26 mouse cellular contexts compared by ENCODE assay signal in genomic region chr3:107437666-107438065, GRCm38 (mm10). TPM values are rescaled to one million over a fixed set of nuclear protein-coding genes. Genes with fewer than 3 reads are reported as not detected.
DNase-seq lines count a peak whose midpoint lies in the region.
"Had no signal": no experiment of that assay in that cellular context is flagged by ENCODE, and none has a peak within 500 bp of the region (broad histone marks: within the 10 kb centered on the region; RNA-seq: fewer than 3 reads in every experiment).

No protein-coding gene starts in this region.

- no peaks in the 10 kb centered on the region for H3K9me3 ChIP-seq in limb, embryonic 10.5 days (replicated peaks)
- H3K9me3 ChIP-seq: embryonic facial prominence, embryonic 12.5 days; embryonic facial prominence, embryonic 15.5 days; forebrain, embryonic 12.5 days; forebrain, embryonic 15.5 days; heart, embryonic 15.5 days; hindbrain, embryonic 10.5 days had no signal

- H3K27me3 ChIP-seq in limb, embryonic 10.5 days (ENCODE audit: low read depth, poor library complexity, severe bottlenecking), result 0 out of 2 replicates have a peak, but pooled peaks cover 3% of the 10 kb centered on the region
- H3K27me3 ChIP-seq: embryonic facial prominence, embryonic 12.5 days; embryonic facial prominence, embryonic 15.5 days; forebrain, embryonic 12.5 days; forebrain, embryonic 15.5 days; heart, embryonic 15.5 days; hindbrain, embryonic 13.5 days had no signal

- WGBS in limb, embryonic 10.5 days, result 93% methylated on average over 2 of the region's 2 CpGs

- H3K36me3 ChIP-seq in limb, embryonic 10.5 days, result no peaks in the 10 kb centered on the region
- H3K36me3 ChIP-seq: embryonic facial prominence, embryonic 12.5 days; embryonic facial prominence, embryonic 15.5 days; forebrain, embryonic 12.5 days; forebrain, embryonic 15.5 days; heart, embryonic 12.5 days; heart, embryonic 15.5 days; hindbrain, embryonic 10.5 days had no signal

- peaks cover 9% of the 10 kb centered on the region for H3K4me1 ChIP-seq in limb, embryonic 10.5 days
- H3K4me1 ChIP-seq: heart, embryonic 12.5 days; heart, embryonic 15.5 days had no signal

- H3K4me3 ChIP-seq in limb, embryonic 10.5 days, result no peak overlapping the region
- H3K4me3 ChIP-seq: embryonic facial prominence, embryonic 12.5 days; embryonic facial prominence, embryonic 15.5 days; forebrain, embryonic 12.5 days; forebrain, embryonic 15.5 days; heart, embryonic 12.5 days; heart, embryonic 15.5 days; hindbrain, embryonic 10.5 days; hindbrain, embryonic 13.5 days had no signal

- no peak overlapping the region for H3K27ac ChIP-seq in limb, embryonic 10.5 days
- H3K27ac ChIP-seq: embryonic facial prominence, embryonic 12.5 days; embryonic facial prominence, embryonic 15.5 days; forebrain, embryonic 12.5 days; forebrain, embryonic 15.5 days; heart, embryonic 15.5 days; hindbrain, embryonic 10.5 days; hindbrain, embryonic 13.5 days; hindbrain, postnatal 0 days had no signal

- peak; percentile 79 for DNase-seq in adrenal gland, adult 2 months
- no peak for DNase-seq in adrenal gland, adult 18-20 months (ENCODE audit: low spot score in 2 of 2)
- peak; percentile 9 for DNase-seq in adipocyte (ENCODE audit: low spot score)
- DNase-seq in adrenal gland, postnatal 14 days, result peak; percentile 79
- no peak for DNase-seq in spleen, postnatal 36 days (ENCODE audit: low spot score in 2 of 2)
- DNase-seq in limb, embryonic 10.5 days (ENCODE audit: low spot score), result no peak
- DNase-seq: cerebellum, adult 11 months; cerebellum, adult 2 months; cerebellum, adult 9-11 months; cerebellum, postnatal 25 days; gastrocnemius, postnatal 25 days; heart, adult 18-20 months; heart, postnatal 10 days; heart, postnatal 36 days had no signal

RNA-seq across cellular contexts. Expression of gene Kcnc4, which starts 21.7 kb away (rescaled TPM):
- 10 to 100 TPM in 1 of 2 experiments, 1 to 10 TPM in 1; 7.4 to 13.6 TPM for total RNA-seq in adrenal gland, adult 2 months (2021)
- polyA plus RNA-seq in adrenal gland, adult 2 months (2012; rRNA removed), result 8.6 and 10.0 TPM in 2 replicates
- 10 to 100 TPM in 1 of 2 experiments, 1 to 10 TPM in 1; 9.4 to 12.9 TPM for total RNA-seq in adrenal gland, adult 18-20 months (2021)
- total RNA-seq in adrenal gland, postnatal 14 days (2021), result 7.4 and 8.1 TPM in 2 replicates
- not detected in 2 replicates for polyA plus RNA-seq in limb, embryonic 10.5 days (2016; fragmentation: Nextera tagmentation; extraction: Ambion mirVana)
- total RNA-seq: common myeloid progenitor, adult 5-6 weeks had no signal
- polyA plus RNA-seq: activated CD4-positive, CD25-positive, alpha-beta regulatory T cell, adult 4 months; inflammation-experienced regulatory T-cells, adult 6 months had no signal

Comparison
In these comparisons a context has a peak if more than half of its experiments do, and no peak if none do; other contexts are left out.
1. DNase-seq: peak in adrenal gland, adult 2 months (single experiment), adipocyte (single experiment) and adrenal gland, postnatal 14 days (single experiment); none in adrenal gland, adult 18-20 months (0 of 2), spleen, postnatal 36 days (0 of 2) and limb, embryonic 10.5 days (single experiment).